Mouse (Mus musculus) CD4-positive, CD25-positive, alpha-beta regulatory T cell, adult 9 weeks (primary cell): ENCODE measurements around the gene Cherp. TPM values are rescaled to one million over a fixed set of nuclear protein-coding genes. Genes with fewer than 3 reads are reported as not detected.

Experiments
- polyA plus RNA-seq: library from polyadenylated mRNA; unstranded; fragments of 100-300 nt; shearing (Covaris generic); gene quantifications from one replicate; pipeline ENCODE4 v1.2.1, GENCODE M21; 2017

The Cherp gene
- polyA plus RNA-seq = 125 TPM

GRCm38 (mm10) chr8:72474826-72475546 lies at the start of gene Cherp:
Cherp (minus strand) TSS chr8:72475226.

GRCm38 (mm10) chr8:72491680-72492621 lies 16.9 kb upstream of the Cherp start, which contains the start of gene Slc35e1:
Slc35e1 (minus strand) TSS chr8:72492614.

GRCm38 (mm10) chr8:72443338-72443993 lies 31.6 kb downstream of the Cherp start, which contains the start of the genes Calr3 and 1700030K09Rik:
Calr3 (minus strand) TSS chr8:72443870.
1700030K09Rik (plus strand) TSS chr8:72443880.

GRCm38 (mm10) chr8:72421362-72422335 lies 53.4 kb downstream of the Cherp start, which contains the start of gene Eps15l1:
Eps15l1 (minus strand) TSS chr8:72421460.

Other genes starting within 250 kb of the Cherp start
- 194 TPM for gene Ap1m1, start 235.2 kb downstream of the Cherp start, polyA plus RNA-seq
- gene Gm10282, start 170.0 kb downstream of the Cherp start, polyA plus RNA-seq = 3.9 TPM
- 15.6 TPM for gene Klf2, start 156.2 kb downstream of the Cherp start, polyA plus RNA-seq
- gene Eps15l1, start 53.8 kb downstream of the Cherp start, polyA plus RNA-seq = 53.4 TPM
- gene Calr3, start 31.4 kb downstream of the Cherp start, polyA plus RNA-seq = 0.88 TPM
- 10.5 TPM for gene 1700030K09Rik, start 31.3 kb downstream of the Cherp start, polyA plus RNA-seq
- gene Slc35e1, start 17.4 kb upstream of the Cherp start, polyA plus RNA-seq = 4.9 TPM
- 5.5 TPM for gene Med26, start 73.0 kb upstream of the Cherp start, polyA plus RNA-seq
- gene Smim7, start 95.9 kb upstream of the Cherp start, polyA plus RNA-seq = 77.4 TPM
- gene Tmem38a, start 96.8 kb upstream of the Cherp start, polyA plus RNA-seq = 2.2 TPM
- gene Nwd1, start 171.5 kb upstream of the Cherp start, polyA plus RNA-seq = 0.20 TPM
- gene Sin3b, start 248.1 kb upstream of the Cherp start, polyA plus RNA-seq = 280 TPM